Mouse (Mus musculus) large intestine, adult 2 months (tissue): ENCODE data around the gene Wdr89. TPM values are rescaled to one million over a fixed set of nuclear protein-coding genes. Genes with fewer than 3 reads are reported as not detected.

Experiments
- DNase-seq: peaks from one replicate; pipeline ENCODE4 v3.0.0-alpha.2; 2012; ENCODE audit warnings: low read depth, low spot score
- WGBS: fragments of 180-500 bp; shearing (Covaris S2); methylation state at CpG from one replicate; pipeline ENCODE4 v1.1.7; 2018; 5-methylcytosine and 5-hydroxymethylcytosine counted together
- polyA plus RNA-seq: library from polyadenylated mRNA; depleted of rRNA; stranded (reverse); fragments of >200 nt; gene quantifications from 2 replicates; pipeline ENCODE4 v1.2.3, GENCODE M21; 2012

Gene Wdr89
- polyA plus RNA-seq, 1 experiment: 3.3 TPM

- DNase-seq: peak; percentile 66
- WGBS: 40% methylated on average over 3 of the region's 3 CpGs
These were observed 2.5 kb upstream of the Wdr89 start for GRCm38 (mm10) chr12:75671759-75672315.

DNA sequence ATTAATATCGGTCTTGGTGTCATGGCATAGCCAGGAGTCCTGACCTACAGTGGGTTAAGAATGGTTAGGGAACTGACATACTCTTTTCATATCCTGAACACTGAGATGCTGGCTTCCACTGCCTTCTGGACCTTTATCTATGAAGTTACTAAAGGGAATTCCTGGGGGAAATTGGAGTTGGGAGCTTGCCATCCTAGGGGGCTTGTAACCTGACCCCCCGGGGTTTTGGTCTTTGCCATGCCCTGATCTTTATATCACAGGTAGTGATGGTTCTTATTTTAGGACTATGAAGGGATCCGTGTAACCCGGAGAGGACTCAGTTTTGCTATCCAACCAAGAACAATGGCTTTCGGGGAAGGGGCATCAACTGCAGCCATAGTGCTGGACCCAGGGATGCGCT lies 1.3 kb upstream of the Wdr89 start:
- WGBS: 81% methylated on average over 6 of the region's 6 CpGs
- DNase-seq: no peak

DNA sequence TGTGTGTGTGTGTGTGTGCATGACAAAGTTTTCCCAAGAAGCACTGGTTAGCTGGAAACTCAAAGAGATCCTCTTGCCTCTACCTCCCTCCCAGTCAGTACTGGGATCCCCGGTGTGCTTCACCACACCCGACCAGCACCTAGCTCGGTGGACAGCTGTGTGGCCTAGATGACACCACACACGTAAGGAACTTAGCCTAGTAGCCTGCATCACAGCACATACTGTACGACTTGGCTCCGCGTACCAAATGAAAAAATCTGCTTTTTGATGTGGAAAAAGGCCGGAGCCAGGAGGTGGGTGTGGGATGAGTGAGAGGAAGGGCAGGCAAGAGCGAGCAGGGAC lies 450 bp downstream of the Wdr89 start:
- 2% methylated on average over 9 of the region's 9 CpGs for WGBS
- no peak for DNase-seq

GRCm38 (mm10) chr12:75668221-75668620 lies 1.1 kb downstream of the Wdr89 start:
- DNase-seq: no peak

GRCm38 (mm10) chr12:75666939-75667338 lies 2.4 kb downstream of the Wdr89 start:
- no peak for DNase-seq

More at GRCm38 (mm10) chr12:75668221-75668620, 1.1 kb downstream of the Wdr89 start:
- WGBS: 71% methylated on average over 2 of the region's 2 CpGs

DNA sequence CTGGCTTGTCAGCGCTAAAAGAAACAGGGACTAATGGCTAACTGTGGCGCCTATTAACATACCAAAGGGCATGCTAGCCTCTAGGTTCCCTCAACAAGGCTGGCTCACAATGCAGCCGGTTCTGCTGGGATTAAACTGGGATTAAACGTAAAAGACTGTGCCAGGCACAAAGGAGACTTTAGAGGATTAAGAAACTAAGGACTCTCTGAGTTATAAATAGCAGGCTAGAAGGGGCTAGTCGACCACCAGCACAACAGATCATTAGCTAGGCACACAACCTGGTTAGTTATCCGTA lies 4.9 kb downstream of the Wdr89 start:
- 61% methylated on average over 6 of the region's 6 CpGs for WGBS
- DNase-seq: no peak

DNA sequence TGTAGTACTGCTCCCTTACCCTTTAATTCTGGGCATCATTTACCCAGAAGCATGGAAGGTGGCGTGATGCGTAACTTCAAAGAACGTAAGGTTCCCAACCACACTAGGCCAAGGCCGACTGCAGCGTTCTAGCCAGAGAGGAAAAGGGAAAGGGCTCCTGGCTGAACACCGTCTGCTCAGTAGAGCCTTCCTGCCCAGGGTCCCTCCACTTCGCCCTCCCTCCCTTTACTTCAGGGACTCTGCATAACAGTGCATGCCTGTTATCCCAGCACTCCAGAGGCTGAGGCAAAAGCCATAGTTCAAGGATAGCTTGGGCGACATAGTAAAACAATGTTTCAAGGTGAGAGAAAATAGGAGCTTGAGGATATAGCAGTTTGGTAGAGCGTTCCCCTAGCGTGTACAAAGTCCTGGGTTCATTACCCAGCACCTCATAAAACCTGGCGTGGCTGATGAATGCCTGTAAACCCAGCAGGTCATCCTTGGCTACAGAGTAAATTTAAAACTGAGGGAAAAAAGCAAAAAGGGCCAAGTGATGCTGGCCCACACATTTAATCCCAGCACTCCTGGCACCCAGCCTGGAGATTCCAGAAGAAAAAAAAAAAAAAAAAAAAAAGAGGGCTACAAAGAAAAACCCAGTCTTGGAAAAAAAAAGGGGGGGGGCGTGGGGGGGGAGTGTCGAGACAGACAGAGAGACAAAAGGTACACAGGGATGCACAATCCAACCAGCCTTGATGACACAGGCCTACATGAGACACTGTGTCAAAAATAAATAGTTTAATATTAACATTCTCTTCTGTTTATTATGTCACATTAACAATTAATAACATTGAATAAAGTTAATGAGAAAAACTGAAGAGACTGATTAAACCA lies 5.5 kb downstream of the Wdr89 start:
- 52% methylated on average over 13 of the region's 13 CpGs for WGBS
- no peak for DNase-seq

DNA sequence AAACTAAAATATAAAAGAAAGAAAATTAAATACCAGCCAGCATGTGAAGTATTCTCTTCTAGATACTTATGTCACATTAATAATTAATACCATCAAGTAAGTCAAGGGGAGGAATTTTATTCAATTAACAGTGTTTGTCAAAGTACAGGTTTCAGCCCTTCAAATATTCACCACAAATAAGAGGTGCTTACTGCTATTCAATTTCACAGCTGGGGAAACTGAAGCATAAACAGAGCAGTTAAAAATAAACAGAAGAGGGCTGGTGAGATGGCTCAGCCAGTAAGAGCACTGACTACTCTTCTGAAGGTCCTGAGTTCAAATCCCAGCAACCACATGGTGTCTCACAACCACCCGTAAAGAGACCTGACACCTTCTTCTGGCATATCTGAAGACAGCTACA lies 7.0 kb downstream of the Wdr89 start:
- DNase-seq: no peak

GRCm38 (mm10) chr12:75658403-75658802 lies 10.9 kb downstream of the Wdr89 start:
- 83% methylated on average over 6 of the region's 6 CpGs for WGBS
- DNase-seq: no peak

More for the DNA sequence above, 7.0 kb downstream of the Wdr89 start:
- WGBS: 97% methylated on average over 1 of the region's 1 CpGs

DNA sequence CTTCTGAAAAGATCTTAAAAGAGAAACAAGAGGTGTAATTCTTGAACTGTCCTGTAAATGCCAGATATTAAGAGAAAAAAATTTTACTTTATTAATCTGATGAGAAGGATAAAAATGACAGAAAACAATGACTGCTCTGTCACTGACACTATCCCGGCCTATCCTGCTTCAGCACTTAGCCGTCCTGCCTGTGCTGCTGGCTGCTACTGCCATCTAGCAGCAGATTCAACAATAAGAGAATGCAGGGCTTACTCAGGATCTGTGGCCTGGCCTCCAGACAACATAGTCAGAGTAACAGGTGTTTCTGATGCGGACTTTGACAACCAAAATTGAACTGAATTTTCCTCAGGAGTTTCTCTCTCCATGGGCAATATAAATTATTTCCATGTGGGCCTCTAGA lies 12.8 kb downstream of the Wdr89 start:
- no peak for DNase-seq

GRCm38 (mm10) chr12:75654247-75654801 lies 15.0 kb downstream of the Wdr89 start:
- 82% methylated on average over 3 of the region's 3 CpGs for whole genome bisulfite sequencing
- no peak for DNase-seq

More for the DNA sequence above, 12.8 kb downstream of the Wdr89 start:
- WGBS: 31% methylated on average over 3 of the region's 3 CpGs

GRCm38 (mm10) chr12:75649706-75650093 lies 19.6 kb downstream of the Wdr89 start:
- WGBS: 66% methylated on average over 2 of the region's 2 CpGs
- DNase-seq: no peak

GRCm38 (mm10) chr12:75649058-75649705 lies 20.2 kb downstream of the Wdr89 start:
- no peak for DNase-seq
- WGBS: 88% methylated on average over 12 of the region's 12 CpGs

- no peak for DNase-seq
- 68% methylated on average over 12 of the region's 12 CpGs for WGBS
These were observed 21.1 kb downstream of the Wdr89 start for GRCm38 (mm10) chr12:75648281-75648680.

DNA sequence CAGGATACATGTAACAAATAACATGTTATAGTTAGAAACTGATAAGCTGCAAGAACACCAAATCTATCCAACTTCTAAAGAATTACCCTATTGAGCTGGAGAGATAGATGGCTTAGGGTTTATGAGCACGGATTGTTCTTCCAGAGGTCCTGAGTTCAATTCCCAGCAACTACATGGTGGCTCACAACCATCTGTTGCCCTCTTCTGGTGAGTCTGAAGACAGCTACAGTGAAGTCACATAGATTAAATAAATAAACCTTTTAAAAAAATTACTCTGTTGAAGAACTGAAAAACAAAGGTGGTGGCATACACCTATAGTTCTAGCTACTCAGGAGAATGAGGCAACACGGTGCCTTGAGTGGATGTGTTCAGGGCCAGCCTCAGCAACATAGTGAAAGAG lies 21.7 kb downstream of the Wdr89 start:
- WGBS: 87% methylated on average over 2 of the region's 2 CpGs

GRCm38 (mm10) chr12:75645780-75646179 lies 23.6 kb downstream of the Wdr89 start:
- no peak for DNase-seq
- WGBS: 97% methylated on average over 1 of the region's 1 CpGs

More for the DNA sequence above, 21.7 kb downstream of the Wdr89 start:
- DNase-seq: no peak

GRCm38 (mm10) chr12:75641726-75642125 lies 27.6 kb downstream of the Wdr89 start:
- 96% methylated on average over 1 of the region's 1 CpGs for WGBS
- DNase-seq: no peak

DNA sequence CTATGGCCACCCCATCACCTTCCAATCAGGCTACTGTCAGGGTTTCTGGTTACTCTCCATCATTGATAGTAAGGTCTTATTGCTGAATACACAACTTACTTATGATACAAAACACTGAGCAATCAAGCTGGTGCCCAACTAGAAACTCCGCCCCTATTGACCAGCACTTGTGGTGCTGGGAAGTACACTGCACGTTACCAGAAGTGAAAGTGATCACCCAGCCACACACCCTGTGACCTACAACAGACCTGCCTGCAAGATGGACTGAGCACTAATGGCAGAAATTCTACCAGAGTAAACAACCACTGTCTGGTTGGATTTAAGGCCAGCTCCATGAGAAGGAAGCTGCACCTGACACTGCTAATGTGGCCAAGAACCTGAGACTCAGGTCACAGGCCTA lies 31.0 kb downstream of the Wdr89 start:
- 57% methylated on average over 2 of the region's 2 CpGs for WGBS
- no peak for DNase-seq

- no peak for DNase-seq
- WGBS: 63% methylated on average over 3 of the region's 3 CpGs
These were observed 32.2 kb downstream of the Wdr89 start for GRCm38 (mm10) chr12:75637103-75637502.

- DNase-seq: no peak
- WGBS: 81% methylated on average over 10 of the region's 10 CpGs
These were observed 33.4 kb downstream of the Wdr89 start for GRCm38 (mm10) chr12:75635771-75636430.
